Mouse (Mus musculus) ES-Bruce4 (cell line): ENCODE results near the gene Uox.

ENCODE experiments used
- CTCF ChIP-seq: IDR thresholded peaks from one replicate; pipeline ENCODE4 v1.8.1; 2011; ENCODE audit warnings: low read depth, low read length
- EP300 ChIP-seq: IDR thresholded peaks from 2 replicates; pipeline ENCODE4 v1.6.1; 2011; ENCODE audit warnings: low read depth, low read length; ENCODE audit not compliant: insufficient read depth

DNA sequence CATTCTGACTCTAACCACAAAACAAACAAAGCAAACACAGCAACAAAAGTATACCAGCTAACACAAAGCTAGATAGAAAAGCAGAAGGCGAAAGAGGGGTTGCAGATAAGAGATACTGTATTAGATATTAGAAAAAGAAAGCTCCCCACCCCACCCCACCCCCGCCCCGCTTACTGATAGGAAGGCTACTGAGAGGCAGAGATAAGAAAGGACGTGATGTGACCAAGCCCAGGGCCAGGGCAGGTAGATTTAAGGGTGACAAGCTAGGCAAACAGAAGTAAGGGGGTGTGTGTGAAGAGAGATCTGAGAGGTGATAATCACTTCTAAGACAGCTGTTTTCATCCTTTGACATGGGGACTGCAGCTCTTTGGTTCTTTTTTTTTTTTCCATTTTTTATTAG, 48.1 kb downstream of the Uox start:
- TF ChIP-seq CTCF (no peak), EP300 (no peak)
